Comparison of ENCODE assay signal across 8 mouse cellular contexts in genomic region chr7:28357984-28358383, GRCm38 (mm10). TPM values are rescaled to one million over a fixed set of nuclear protein-coding genes. Genes with fewer than 3 reads are reported as not detected.
DNase-seq lines count a peak whose midpoint lies in the region; ATAC-seq and TF ChIP-seq lines count a peak whose summit lies in the region.

No protein-coding gene starts in this region.

- WGBS in spleen, adult 2 months, result 52% methylated on average over 5 of the region's 5 CpGs
- 10% methylated on average over 5 of the region's 5 CpGs for WGBS in liver, embryonic 14.5 days (ENCODE audit: insufficient replicate concordance)
- under 1% methylated on average over 5 of the region's 5 CpGs for WGBS in stomach, postnatal 0 days

- H3K4me2 ChIP-seq in liver, embryonic 14.5 days (ENCODE audit: low read depth), result peak overlapping the region; percentile 18; the same call in 1 of the 2 replicates
- peak overlapping the region; percentile 15 for H3K4me2 ChIP-seq in stomach, postnatal 0 days (replicated peaks; ENCODE audit: low read depth)

- H3K4me3 ChIP-seq in spleen, adult 2 months (ENCODE audit: extremely low read depth, insufficient read depth, insufficient read length), result no peak overlapping the region
- H3K4me3 ChIP-seq in liver, embryonic 14.5 days (ENCODE audit: insufficient read depth in 1 of 2, low read depth in 2 of 2, low read length in 2 of 2), result no peak overlapping the region
- no peak overlapping the region for H3K4me3 ChIP-seq in stomach, postnatal 0 days (ENCODE audit: low read depth, low read length)

- DNase-seq in adrenal gland, adult (ENCODE audit: inconsistent age in 2 of 2, low spot score in 1 of 2), result peak; percentile 63 to 83
- DNase-seq in adrenal gland, adult 18-20 months (ENCODE audit: low spot score in 2 of 2), result no peak
- no peak for DNase-seq in spleen, adult 2 months (ENCODE audit: low read depth in 1 of 2, low spot score in 2 of 2)
- no peak for DNase-seq in spleen, postnatal 10 days (ENCODE audit: low spot score in 2 of 2)
- no peak for DNase-seq in liver, embryonic 14.5 days (ENCODE audit: low read depth in 3 of 3, low spot score in 3 of 3)
- DNase-seq in stomach, postnatal 0 days (ENCODE audit: low spot score), result peak; percentile 51
- no peak for DNase-seq in layer of hippocampus, adult 9-11 months
- no peak for DNase-seq in layer of hippocampus, postnatal 36 days

- no peak for TF ChIP-seq POLR2A in spleen, adult 2 months (IDR thresholded peaks at IDR 0.05; ENCODE audit: low read depth, low read length)

- peaks cover 32% of the 10 kb centered on the region for H3K36me3 ChIP-seq in spleen, adult 2 months (ENCODE audit: control insufficient read depth, insufficient read depth, low read length)
- H3K36me3 ChIP-seq in liver, embryonic 14.5 days (replicated peaks; ENCODE audit: control insufficient read depth, insufficient read depth, low read depth), result peaks cover 19% of the 10 kb centered on the region
- H3K36me3 ChIP-seq in stomach, postnatal 0 days (ENCODE audit: control insufficient read depth, insufficient read depth, low read length), result peaks cover 20% of the 10 kb centered on the region

- peak; percentile 34; the same call in 1 of the 2 replicates for ATAC-seq in liver, embryonic 14.5 days (ENCODE audit: insufficient read depth)
- ATAC-seq in stomach, postnatal 0 days (ENCODE audit: low FRiP score, low TSS enrichment), result peak; percentile 75

- no peak for TF ChIP-seq EP300 in liver, embryonic 14.5 days (IDR thresholded peaks at IDR 0.05; ENCODE audit: low read depth)
- TF ChIP-seq EP300 in stomach, postnatal 0 days (optimal IDR thresholded peaks at IDR 0.05), result peak; percentile 77

- H3K4me1 ChIP-seq in spleen, adult 2 months (ENCODE audit: control insufficient read depth, insufficient read depth, insufficient read length), result no peaks in the 10 kb centered on the region
- H3K4me1 ChIP-seq in liver, embryonic 14.5 days (replicated peaks; ENCODE audit: control insufficient read depth in 2 of 2, insufficient read depth in 2 of 2, low read length in 1 of 2), result peaks cover 0 to 10% of the 10 kb centered on the region in 2 experiments; a peak in 3 of 4 replicates
- peaks cover 9% of the 10 kb centered on the region for H3K4me1 ChIP-seq in stomach, postnatal 0 days (replicated peaks; ENCODE audit: control insufficient read depth, insufficient read depth)

- H3K9ac ChIP-seq in liver, embryonic 14.5 days (replicated peaks), result no peak overlapping the region
- H3K9ac ChIP-seq in stomach, postnatal 0 days (ENCODE audit: low read length), result peak overlapping the region; percentile 48

- H3K9me3 ChIP-seq in liver, embryonic 14.5 days (ENCODE audit: control insufficient read depth, low read length), result no peaks in the 10 kb centered on the region
- H3K9me3 ChIP-seq in stomach, postnatal 0 days (ENCODE audit: control insufficient read depth, low read length), result no peaks in the 10 kb centered on the region

- H3K27me3 ChIP-seq in spleen, adult 2 months (ENCODE audit: control insufficient read depth, insufficient read depth, low read length), result no peaks in the 10 kb centered on the region
- no peaks in the 10 kb centered on the region for H3K27me3 ChIP-seq in liver, embryonic 14.5 days (ENCODE audit: control insufficient read depth, insufficient read depth, low read length)
- no peaks in the 10 kb centered on the region for H3K27me3 ChIP-seq in stomach, postnatal 0 days (ENCODE audit: control insufficient read depth, insufficient read depth, low read length)

- no peak for TF ChIP-seq CTCF in spleen, adult 2 months (IDR thresholded peaks at IDR 0.05; ENCODE audit: extremely low read depth, insufficient read depth, insufficient read length, insufficient replicate concordance)
- no peak for TF ChIP-seq CTCF in liver, embryonic 14.5 days (IDR thresholded peaks at IDR 0.05; ENCODE audit: low read depth)
- TF ChIP-seq CTCF in stomach, postnatal 0 days (IDR thresholded peaks at IDR 0.05; ENCODE audit: low read depth), result no peak

- peak overlapping the region; percentile 44 for H3K27ac ChIP-seq in spleen, adult 2 months (ENCODE audit: insufficient read depth, low read length)
- no peak overlapping the region; the same call in 1 of the 2 replicates for H3K27ac ChIP-seq in liver, embryonic 14.5 days
- peak overlapping the region; percentile 87 for H3K27ac ChIP-seq in stomach, postnatal 0 days (replicated peaks)

RNA-seq across cellular contexts. Expression of gene Rps16, which starts 7.5 kb away (rescaled TPM):
- total RNA-seq in adrenal gland, adult 18-20 months (2021), result 100 to 1,000 TPM; 983 to 986 TPM
- 1,505 and 1,761 TPM in 2 replicates for polyA plus RNA-seq in spleen, adult 2 months (2012; rRNA removed)
- 512 and 1,209 TPM in 2 replicates for polyA plus RNA-seq in liver, embryonic 14.5 days (2012; rRNA removed)
- polyA plus RNA-seq in liver, embryonic 14.5 days (2014; fragmentation: Nextera tagmentation; extraction: Ambion mirVana), result 874 and 900 TPM in 2 replicates
- 880 and 955 TPM in 2 replicates for polyA plus RNA-seq in stomach, postnatal 0 days (2015; fragmentation: Nextera tagmentation; extraction: Ambion mirVana)
- 100 to 1,000 TPM; 454 to 471 TPM for total RNA-seq in layer of hippocampus, postnatal 36 days (2021)

RNA-seq across cellular contexts. Expression of gene Plekhg2, which starts 14.4 kb away (rescaled TPM):
- 10 to 100 TPM; 14.4 to 22.2 TPM for total RNA-seq in adrenal gland, adult 18-20 months (2021)
- polyA plus RNA-seq in spleen, adult 2 months (2012; rRNA removed), result 64.0 and 66.4 TPM in 2 replicates
- 3.2 and 3.3 TPM in 2 replicates for polyA plus RNA-seq in liver, embryonic 14.5 days (2012; rRNA removed)
- polyA plus RNA-seq in liver, embryonic 14.5 days (2014; fragmentation: Nextera tagmentation; extraction: Ambion mirVana), result 2.7 and 3.4 TPM in 2 replicates
- 13.4 and 15.1 TPM in 2 replicates for polyA plus RNA-seq in stomach, postnatal 0 days (2015; fragmentation: Nextera tagmentation; extraction: Ambion mirVana)
- total RNA-seq in layer of hippocampus, postnatal 36 days (2021), result 1 to 10 TPM; 5.5 to 7.4 TPM

RNA-seq across cellular contexts. Expression of gene Supt5, which starts 19.4 kb away (rescaled TPM):
- total RNA-seq in adrenal gland, adult 18-20 months (2021), result 100 to 1,000 TPM; 143 to 193 TPM
- polyA plus RNA-seq in spleen, adult 2 months (2012; rRNA removed), result 112 and 120 TPM in 2 replicates
- 29.4 and 29.6 TPM in 2 replicates for polyA plus RNA-seq in liver, embryonic 14.5 days (2012; rRNA removed)
- 21.7 and 26.2 TPM in 2 replicates for polyA plus RNA-seq in liver, embryonic 14.5 days (2014; fragmentation: Nextera tagmentation; extraction: Ambion mirVana)
- polyA plus RNA-seq in stomach, postnatal 0 days (2015; fragmentation: Nextera tagmentation; extraction: Ambion mirVana), result 31.5 and 35.7 TPM in 2 replicates
- total RNA-seq in layer of hippocampus, postnatal 36 days (2021), result 100 to 1,000 TPM; 114 to 122 TPM

RNA-seq across cellular contexts. Expression of gene Zfp36, which starts 22.1 kb away (rescaled TPM):
- total RNA-seq in adrenal gland, adult 18-20 months (2021), result 10 to 100 TPM; 15.5 to 16.5 TPM
- polyA plus RNA-seq in spleen, adult 2 months (2012; rRNA removed), result 106 and 138 TPM in 2 replicates
- 3.9 and 5.1 TPM in 2 replicates for polyA plus RNA-seq in liver, embryonic 14.5 days (2012; rRNA removed)
- polyA plus RNA-seq in liver, embryonic 14.5 days (2014; fragmentation: Nextera tagmentation; extraction: Ambion mirVana), result 4.6 and 5.0 TPM in 2 replicates
- polyA plus RNA-seq in stomach, postnatal 0 days (2015; fragmentation: Nextera tagmentation; extraction: Ambion mirVana), result 29.1 and 29.4 TPM in 2 replicates
- 1 to 10 TPM; 3.1 to 3.9 TPM for total RNA-seq in layer of hippocampus, postnatal 36 days (2021)

RNA-seq across cellular contexts. Expression of gene Med29, which starts 34.5 kb away (rescaled TPM):
- total RNA-seq in adrenal gland, adult 18-20 months (2021), result 10 to 100 TPM; 36.9 to 37.0 TPM
- polyA plus RNA-seq in spleen, adult 2 months (2012; rRNA removed), result 26.6 and 31.5 TPM in 2 replicates
- 21.0 and 22.2 TPM in 2 replicates for polyA plus RNA-seq in liver, embryonic 14.5 days (2012; rRNA removed)
- 25.7 and 27.2 TPM in 2 replicates for polyA plus RNA-seq in liver, embryonic 14.5 days (2014; fragmentation: Nextera tagmentation; extraction: Ambion mirVana)
- polyA plus RNA-seq in stomach, postnatal 0 days (2015; fragmentation: Nextera tagmentation; extraction: Ambion mirVana), result 27.5 and 28.3 TPM in 2 replicates
- total RNA-seq in layer of hippocampus, postnatal 36 days (2021), result 10 to 100 TPM; 18.3 to 19.6 TPM

Comparison
In these comparisons a context has a peak if more than half of its experiments do, and no peak if none do; other contexts are left out.
1. DNase-seq: peak in adrenal gland, adult (2 of 2) and stomach, postnatal 0 days (single experiment); none in adrenal gland, adult 18-20 months (0 of 2), spleen, adult 2 months (0 of 2), spleen, postnatal 10 days (0 of 2), liver, embryonic 14.5 days (0 of 3), layer of hippocampus, adult 9-11 months (single experiment) and layer of hippocampus, postnatal 36 days (0 of 2).